Mouse (Mus musculus) left cerebral cortex, adult 18-20 months (tissue): ENCODE measurements around the gene Vmn1r34. TPM values are rescaled to one million over a fixed set of nuclear protein-coding genes. Genes with fewer than 3 reads are reported as not detected.
"Not testable (repeated sequence)": the region's sequence is repeated elsewhere in the genome, so short reads cannot be mapped to it uniquely, and the experiment has no call there.

Experiments
- DNase-seq, 2 experiments: peaks; one replicate each; pipeline ENCODE4 v3.0.0; 2021 to 2022; ENCODE audit warnings: low spot score in 2 of 2, mixed read lengths in 1 of 2
- long read RNA-seq, 2 experiments: library from polyadenylated mRNA; stranded (forward); transcript quantifications; one replicate each; pipeline ENCODE4 v2.0.0; 2021
- total RNA-seq, 2 experiments: library from RNA; stranded (reverse); gene quantifications; 2 replicates each; pipeline ENCODE4 v1.2.3; 2021

Gene Vmn1r34
- not detected for total RNA-seq
- long read RNA-seq, experiment 1, result 0 reads
- long read RNA-seq, experiment 2, result 0 reads

- DNase-seq, result no peak
These were observed at the start of gene Vmn1r34 for GRCm38 (mm10) chr6:66643779-66644178. Gene Vmn1r34 (minus strand): TSS chr6:66643879.

DNA sequence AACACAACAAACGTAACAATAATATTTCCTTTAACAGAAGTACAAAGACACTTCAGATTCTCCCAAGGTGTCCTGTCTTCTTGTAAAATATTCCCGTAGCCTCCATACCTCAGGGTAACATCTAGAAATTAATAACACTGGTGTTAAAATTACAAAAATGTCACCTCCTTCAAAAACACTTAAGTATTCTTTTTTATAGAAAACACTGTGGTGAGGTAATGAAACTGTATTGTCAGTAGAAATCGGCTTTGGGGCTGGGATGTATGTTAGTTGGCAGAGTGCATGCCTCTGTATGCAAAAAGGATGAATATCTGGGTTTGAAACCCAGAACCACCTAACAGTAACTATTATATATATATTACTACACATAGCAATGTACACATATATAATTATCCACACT, 42.1 kb upstream of the Vmn1r34 start, which contains the start of gene Vmn1r35:
Gene Vmn1r35, minus strand, starts transcription at position 101 of the 400 bp plus-strand sequence.
- no peak for DNase-seq

- DNase-seq, result not testable (repeated sequence)
These were observed 25.5 kb downstream of the Vmn1r34 start, which contains the start of gene Vmn1r33 for GRCm38 (mm10) chr6:66618182-66618581. Gene Vmn1r33 (minus strand): TSS chr6:66618282.

DNA sequence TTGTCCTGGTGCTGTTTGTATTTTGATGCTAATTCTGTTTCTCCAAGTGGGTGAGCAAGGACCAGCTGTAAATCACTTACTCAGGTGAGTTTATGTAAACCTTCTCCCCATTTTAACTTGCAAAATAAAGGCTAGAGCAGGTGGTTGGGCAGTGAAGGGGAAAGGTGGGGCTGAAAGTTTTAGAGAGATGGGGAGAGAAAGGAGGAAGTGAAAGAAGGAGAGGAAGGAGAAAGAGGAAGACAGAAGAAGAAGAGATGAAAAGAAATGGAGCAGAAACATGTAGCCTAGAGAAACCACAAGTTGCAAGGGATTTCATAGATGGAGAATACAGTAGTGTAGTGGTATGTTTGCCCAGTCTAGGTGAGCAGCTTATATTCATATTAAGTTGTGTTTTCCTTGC, 47.9 kb downstream of the Vmn1r34 start:
- no peak for DNase-seq

Other genes starting within 250 kb of the Vmn1r34 start
- 1 to 10 TPM; 8.9 to 9.2 TPM for gene Mad2l1, start 108.5 kb downstream of the Vmn1r34 start, total RNA-seq
- gene Vmn1r32, start 83.8 kb downstream of the Vmn1r34 start, total RNA-seq, result not detected
- not detected for gene Vmn1r33, start 25.6 kb downstream of the Vmn1r34 start, total RNA-seq
- not detected for gene Vmn1r35, start 42.0 kb upstream of the Vmn1r34 start, total RNA-seq
- gene Vmn1r36, start 75.3 kb upstream of the Vmn1r34 start, total RNA-seq, result not detected
- not detected for gene Vmn1r37, start 85.5 kb upstream of the Vmn1r34 start, total RNA-seq
- not detected for gene Vmn1r38, start 138.7 kb upstream of the Vmn1r34 start, total RNA-seq
- gene Vmn1r39, start 166.7 kb upstream of the Vmn1r34 start, total RNA-seq, result not detected